Mouse (Mus musculus) cerebral cortex, adult 2 months (tissue): ENCODE data around the gene Arhgef26.

Experiments used
- WGBS: fragments of 180-500 bp; shearing (Covaris S2); methylation state at CpG from one replicate; pipeline ENCODE4 v1.1.7; 2018; 5-methylcytosine and 5-hydroxymethylcytosine counted together

Gene Arhgef26

DNA sequence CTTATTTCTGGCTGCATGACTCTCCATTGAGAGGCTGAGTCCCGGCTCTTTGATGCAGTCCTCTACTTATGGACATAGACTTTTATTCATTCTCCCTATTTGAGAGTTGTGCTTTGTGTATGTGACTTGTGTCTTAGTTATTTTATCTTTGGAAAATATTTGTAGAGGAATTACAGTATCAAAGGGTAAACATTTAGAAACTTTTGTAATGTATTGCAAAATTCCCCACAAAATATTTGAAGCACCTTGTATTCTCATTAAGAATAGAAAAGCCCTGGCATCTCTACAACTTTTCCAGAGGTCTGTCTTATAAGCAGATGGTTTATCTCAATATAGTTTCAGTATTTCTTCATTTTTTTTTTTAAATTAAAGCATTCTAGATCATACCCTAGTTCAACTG is 44.7 kb downstream of the Arhgef26 start:
- WGBS, result 76% methylated on average over 1 of the region's 1 CpGs

DNA sequence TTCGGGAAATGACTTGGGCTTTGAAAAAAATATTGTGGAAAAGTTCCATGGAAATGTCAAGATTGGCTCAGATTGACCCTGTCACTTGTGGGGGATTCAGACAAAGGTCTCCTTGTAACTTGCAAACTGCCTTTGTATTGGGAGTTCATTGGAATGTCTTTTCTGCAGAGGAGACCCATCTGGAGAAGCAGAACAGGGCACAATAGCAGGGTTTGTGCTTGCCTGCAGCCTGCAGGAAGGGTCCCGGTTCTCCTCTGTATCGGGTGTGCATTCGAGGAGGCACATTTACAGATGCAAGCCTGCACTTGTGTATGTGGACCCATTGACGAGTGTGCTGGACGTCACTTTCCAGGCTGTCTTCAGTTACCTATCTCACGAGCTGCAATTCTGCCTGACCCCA is 56.1 kb downstream of the Arhgef26 start:
- WGBS, result 66% methylated on average over 7 of the region's 7 CpGs

DNA sequence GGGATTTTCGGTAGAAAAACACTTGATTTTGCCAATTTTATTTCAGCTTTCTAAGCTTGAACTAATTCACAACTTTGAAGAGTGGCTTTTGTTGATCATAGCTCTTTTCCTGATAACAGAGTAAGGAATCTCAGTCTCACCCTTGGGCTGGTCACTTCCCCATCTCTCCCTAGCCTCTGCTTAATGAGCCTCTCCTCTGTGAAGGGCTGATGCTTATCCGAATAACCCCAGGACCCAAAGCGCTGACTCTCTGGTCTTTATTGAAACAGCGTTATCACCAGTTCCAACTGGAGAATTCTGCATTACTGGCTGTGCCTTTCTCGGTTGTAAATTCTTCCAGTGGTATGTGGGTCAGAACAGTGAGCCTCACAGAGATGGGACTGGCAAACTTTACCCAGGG is 57.2 kb downstream of the Arhgef26 start:
- 81% methylated on average over 5 of the region's 5 CpGs for WGBS

DNA sequence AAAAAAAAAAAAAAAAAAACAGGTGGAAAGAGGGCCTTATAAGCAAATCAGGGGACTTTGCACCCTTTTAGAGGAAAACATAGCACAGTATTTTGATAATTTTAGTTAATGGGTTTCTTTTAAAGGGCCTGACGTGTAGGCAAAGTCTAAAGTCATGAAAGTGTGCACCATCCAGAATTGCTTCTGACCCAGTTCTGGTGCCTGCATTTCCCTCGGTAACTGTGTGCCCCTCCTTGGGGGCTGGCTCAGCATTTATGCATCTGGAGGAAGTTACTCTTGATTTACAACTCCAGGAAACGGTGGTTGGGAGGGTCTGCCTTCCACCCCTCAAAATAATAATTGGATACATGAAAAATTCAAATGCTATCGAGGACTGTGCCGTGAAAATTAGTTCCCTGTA is 58.0 kb downstream of the Arhgef26 start:
- WGBS, result 67% methylated on average over 5 of the region's 5 CpGs

DNA sequence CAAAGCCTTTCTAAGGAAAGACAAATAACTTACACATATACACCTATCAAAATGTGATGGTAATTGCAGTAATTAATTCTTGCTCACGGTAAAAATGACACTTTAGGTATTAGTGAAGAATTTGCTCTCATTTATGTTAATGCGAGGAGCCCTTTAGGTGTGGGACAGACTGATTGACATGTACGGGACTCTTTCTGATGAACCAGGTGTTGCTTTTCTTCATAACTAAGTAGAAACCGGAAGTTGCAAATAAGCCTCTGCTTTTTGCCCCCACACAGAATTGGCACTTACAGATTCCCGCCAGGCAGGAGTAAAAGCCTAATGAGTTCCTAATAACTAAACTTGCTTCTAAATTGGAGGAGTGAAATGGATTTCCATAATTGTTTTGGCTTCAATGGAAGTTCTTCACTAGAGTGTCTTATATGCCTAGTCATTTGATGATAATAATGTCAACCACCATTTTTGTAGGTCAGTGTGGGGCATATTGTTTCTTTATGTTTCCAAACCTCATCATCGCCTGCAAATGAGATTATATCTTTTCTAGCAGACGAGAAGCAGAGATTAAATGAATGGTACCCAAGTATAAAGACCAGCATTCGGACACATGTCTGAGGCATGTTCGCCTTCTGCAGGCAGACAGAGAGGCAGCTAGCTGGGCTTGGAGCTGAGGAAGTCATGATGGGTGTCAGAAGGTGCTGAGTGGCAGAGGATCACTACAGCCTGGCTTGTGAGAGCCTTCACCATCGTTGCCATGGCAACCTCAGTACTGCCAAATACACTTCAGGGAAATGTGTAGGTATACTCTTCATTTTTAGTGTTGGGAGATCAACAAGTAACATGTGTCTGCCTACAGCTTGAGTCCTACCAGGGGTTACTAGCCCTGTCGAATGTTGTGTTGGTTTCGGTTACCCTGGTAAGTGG is 61.9 kb downstream of the Arhgef26 start:
- 85% methylated on average over 12 of the region's 12 CpGs for WGBS

DNA sequence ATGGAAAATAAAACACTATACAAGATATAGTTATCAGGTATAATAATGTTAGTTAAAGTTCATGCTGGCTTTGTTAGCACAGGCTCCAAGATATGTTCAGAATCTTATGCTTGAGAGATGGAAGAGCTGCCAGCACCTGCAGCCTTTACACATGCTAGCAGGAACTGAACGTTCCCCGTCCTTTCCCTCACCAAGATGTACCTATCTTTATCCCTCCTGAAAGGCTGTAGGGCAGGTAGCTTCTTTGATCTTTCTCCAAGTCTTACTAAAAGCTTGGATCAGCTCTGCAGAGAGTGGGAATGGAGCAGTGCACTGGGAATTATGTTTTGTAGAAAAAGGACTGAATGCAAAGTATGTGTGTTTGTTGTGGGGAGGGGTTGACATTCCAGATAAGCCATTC is 64.3 kb downstream of the Arhgef26 start:
- 90% methylated on average over 2 of the region's 2 CpGs for WGBS

DNA sequence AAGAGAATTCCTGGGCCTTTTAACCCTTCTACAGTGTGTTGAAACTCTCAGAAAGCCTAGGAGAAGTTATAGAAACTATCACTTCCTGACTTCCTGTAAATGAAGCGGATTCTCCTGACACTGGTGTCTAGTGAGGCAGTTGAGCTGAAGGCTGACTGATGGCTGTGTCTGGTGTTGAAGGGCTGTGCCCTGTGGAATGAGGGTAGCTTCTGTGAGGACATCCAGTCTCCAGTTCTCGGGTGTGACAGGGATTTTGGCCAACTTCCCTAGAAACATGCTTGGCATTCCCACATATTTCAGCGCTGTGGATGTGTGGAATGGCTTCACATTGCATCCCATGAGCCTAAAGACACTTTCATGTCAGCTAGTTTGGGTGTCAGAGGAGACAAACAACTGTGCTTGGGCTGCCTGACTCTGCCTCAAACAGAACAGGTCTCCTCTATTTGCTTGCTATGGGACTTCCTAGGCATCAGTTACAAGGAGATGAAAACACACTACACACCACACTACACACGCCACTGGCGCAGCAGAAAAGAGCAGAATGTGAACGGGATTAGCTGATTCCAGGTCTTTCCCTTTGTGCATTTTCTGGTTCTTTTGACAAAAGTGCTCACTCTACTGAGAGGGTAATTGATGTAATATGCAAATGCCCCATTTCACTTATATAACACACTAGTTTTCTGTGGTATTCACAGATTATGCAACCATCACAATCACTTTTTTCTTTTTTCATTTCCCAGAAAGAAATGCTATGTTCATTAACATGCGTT is 66.5 kb downstream of the Arhgef26 start:
- 58% methylated on average over 7 of the region's 7 CpGs for WGBS

DNA sequence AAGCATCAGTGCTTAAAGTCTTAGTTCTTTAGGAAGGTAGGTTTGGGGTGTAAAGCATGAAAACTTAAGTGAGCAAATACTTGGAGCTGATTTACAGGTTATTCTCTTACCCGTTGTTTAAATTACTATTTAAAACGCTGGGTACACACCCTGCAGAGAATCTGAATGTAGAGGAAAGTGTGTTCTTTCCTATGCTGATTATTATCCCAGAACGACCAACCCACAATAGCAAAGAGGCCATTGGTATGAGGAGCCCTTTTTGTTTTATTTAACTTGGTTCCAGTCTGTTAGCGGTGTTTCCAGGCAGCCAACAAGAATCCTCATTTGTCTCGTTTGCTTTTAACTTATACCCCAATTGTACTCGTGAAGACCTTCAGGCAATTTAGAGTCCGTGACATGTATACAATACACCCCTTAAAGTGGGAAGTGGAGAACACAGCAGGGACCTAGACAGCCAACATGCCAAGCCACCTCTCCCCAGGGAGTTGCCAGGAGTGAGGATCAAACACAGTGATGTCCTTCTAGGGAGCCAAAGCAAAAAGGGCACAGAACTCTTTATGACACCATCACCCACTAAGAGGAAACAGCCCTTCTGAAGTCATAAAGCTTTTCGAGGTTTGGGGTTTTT is 71.5 kb downstream of the Arhgef26 start:
- 59% methylated on average over 8 of the region's 8 CpGs for whole genome bisulfite sequencing

DNA sequence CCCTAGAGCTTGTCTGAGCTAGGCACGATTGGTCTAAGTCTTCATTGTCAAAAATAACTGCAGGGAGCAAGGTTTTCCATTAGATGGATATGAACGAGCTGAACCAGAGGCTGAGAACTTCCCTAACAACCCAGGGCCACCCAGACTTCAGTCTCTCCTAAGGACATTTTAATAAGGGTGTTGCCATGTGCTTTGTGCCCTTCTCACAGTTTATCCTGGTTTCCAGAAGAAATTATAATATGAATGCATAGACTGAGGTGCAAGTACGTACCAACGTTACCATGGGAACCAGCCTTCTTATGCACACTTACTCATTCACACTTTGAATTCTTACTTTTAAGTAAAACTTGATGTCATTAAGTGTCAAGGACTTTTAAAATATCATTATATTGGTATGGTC is 72.3 kb downstream of the Arhgef26 start:
- 51% methylated on average over 4 of the region's 4 CpGs for WGBS

DNA sequence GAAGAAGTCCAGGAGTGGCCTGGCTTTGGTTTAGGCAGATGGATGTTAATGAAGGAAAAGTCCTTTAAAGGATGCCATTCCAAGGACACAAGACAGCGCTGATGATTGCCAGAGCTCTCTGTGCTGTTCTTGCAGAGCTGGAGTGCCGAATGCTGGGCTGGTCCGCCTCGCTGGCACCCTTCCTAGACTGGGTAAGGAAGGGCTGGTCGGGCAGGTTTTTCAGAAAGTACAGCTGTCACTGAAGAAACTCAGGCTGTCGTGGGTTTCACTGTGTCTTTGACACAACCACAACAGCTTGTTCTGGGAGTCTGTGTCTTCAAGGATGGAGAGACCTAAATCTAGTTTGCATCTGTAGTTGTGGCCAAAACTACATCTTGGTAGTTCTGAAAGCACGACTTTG is 74.6 kb downstream of the Arhgef26 start:
- WGBS, result 26% methylated on average over 7 of the region's 7 CpGs

DNA sequence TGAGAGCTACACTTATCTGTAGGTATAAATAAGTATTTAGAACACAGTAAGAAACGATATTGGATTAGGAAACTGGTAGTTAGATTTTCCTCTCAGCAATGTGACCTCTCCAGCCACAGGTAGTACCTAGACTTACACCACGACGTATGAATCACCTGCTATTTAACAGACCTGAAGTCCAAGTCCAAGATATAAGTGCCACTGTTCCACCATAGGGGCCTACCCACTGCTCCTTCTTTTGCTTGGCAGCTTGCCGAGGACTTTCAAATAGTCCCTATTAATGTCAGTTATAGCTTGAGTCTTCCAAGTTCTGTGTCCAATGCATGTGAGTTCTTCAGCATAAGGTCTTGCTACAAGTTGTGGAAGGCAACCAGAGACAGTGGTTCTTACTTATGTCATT is 76.8 kb downstream of the Arhgef26 start:
- 94% methylated on average over 4 of the region's 4 CpGs for WGBS

DNA sequence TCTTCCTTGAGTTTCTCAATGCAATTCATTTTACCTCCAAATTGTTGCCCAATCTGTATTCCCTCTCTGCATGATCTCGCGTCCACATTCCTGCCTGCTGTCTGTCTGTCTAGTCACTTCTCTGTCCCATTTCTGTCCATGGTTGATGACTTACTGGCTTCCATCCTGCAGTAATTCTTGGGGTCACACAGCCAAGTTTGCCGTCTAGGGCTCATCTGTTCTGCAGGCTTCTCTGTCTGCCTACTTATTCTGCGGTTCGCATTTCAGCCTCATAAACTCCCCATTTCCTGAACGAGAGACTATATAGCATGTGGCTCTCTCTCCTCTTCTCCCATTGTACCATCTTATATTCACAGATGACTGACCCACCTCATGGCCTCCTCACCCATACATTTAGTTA is 79.3 kb downstream of the Arhgef26 start:
- WGBS, result 88% methylated on average over 6 of the region's 6 CpGs

DNA sequence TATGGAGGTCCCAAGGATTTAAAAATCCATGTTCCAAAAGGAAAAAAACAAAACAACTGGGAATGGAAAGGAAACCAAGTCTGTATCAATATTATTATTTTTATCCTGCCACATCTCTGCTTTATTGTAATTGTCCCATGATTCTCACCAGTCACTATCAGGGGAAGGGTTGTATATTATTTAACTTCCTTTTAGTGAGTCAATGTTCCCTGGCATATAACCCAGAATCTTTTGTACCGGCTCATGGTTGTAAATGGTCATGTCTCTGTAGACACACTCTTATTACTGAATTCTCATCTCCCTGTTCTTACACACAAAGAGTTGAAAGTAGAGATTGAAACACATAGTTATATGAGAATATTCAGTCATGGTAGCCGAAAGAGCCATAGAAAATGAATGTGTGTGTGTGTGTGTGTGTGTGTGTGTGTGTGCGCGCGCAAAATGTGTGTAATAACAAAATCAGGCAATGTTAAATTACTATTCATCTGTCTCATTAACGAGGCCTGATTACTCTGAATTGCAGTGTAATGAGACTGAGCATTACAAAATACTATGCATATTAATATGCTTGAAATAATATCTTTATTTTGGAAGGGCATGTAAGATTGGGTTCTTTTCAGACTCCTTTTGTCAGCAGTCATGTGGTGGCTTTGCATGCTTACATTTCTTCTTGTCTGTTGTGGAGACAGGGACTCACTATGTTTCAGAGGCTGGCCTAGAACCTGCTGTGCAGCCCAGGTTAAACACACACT is 80.4 kb downstream of the Arhgef26 start:
- WGBS, result 91% methylated on average over 6 of the region's 6 CpGs

DNA sequence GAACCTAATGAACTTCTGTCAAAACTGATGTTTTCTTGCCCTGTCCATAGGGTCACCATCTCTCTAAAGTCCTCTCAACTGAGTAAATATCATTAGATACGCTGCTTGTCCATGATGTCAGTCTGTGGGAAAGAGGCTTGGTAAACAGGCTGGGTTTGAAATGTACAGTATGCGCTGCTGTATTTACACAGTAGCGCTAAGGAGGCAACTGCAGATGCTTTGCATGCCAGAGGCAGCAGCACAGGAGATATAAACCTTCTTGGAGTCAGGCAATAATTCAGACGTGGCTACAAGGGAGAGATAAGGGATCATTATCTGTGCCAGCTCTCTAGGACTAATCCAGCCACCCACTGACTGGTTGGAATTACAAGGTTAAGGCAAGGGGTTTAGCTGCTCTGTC is 95.5 kb downstream of the Arhgef26 start:
- 87% methylated on average over 4 of the region's 4 CpGs for WGBS

DNA sequence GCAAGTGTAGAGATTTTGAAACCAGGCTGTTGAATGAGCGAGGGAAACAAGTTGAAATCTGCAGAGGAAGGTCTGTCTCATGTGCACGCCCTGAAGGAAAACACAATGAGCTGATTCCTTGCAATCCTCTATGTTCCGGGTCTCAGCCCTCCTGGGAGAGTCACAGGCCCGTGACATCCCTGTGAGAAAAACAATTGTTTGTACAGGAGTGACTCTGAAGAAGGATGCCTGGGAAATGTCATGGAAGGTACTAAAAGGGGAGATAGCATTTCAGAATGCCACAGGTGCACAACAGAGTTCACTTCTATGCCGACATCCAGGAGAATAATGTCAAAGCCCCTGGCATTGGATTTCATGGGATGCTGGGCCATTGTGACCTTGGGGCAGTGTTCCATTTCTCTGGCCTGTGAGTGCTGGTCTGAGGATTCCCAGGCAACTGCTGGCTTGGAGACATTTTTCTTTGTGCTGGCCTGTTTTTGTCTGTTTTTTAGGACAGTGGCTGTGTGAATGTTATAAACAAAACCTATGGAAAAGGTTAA is 102.4 kb downstream of the Arhgef26 start:
- 71% methylated on average over 5 of the region's 5 CpGs for WGBS

DNA sequence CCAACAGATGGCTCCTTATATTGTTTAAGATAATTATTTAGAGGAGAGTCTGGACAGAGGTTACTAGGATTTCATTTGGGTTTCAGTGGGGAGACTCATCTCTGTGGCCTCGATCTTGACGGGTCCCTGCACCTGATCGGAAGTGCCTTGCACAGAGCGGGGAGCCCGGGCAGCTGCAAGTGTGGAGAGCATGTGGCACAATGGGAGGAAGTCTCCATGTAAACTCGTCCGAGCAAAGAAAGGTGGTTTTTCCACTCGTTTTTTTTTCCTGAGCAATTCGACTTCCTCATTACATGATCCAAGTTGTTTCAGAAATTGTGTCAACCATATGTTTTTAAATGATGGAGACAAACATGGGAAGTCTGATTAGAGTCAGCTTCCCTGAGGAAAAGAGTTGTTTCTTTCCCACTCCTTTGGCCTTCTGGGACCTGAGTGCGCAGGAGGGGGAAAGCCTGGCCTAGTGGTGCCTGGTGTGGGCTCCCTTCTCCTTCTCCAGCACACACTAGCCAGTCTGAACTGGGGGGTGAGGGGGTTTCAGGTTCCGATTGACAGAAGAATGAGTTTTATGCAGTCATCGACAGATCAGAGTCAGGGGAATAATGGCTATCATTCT is 105.5 kb downstream of the Arhgef26 start:
- 77% methylated on average over 12 of the region's 12 CpGs for WGBS

DNA sequence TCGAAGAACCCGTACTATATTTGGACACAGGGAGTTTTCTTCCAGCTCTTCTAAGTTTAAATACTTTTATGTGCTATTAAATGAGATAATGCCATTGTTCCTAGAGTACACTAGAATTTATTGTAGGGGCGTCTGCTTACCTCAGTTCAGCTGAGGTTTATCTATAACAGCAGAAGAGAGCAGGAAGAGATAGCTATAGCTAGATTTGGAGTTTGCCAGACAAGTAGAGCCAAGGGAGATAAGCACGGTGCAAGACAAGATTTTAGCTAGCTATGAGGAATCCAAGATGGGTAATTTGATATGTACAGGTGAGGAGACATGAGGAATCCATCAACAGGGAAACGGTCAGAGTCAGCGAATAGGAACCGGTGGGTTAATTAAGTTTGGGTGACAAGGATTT is 108.1 kb downstream of the Arhgef26 start:
- 92% methylated on average over 7 of the region's 7 CpGs for WGBS

DNA sequence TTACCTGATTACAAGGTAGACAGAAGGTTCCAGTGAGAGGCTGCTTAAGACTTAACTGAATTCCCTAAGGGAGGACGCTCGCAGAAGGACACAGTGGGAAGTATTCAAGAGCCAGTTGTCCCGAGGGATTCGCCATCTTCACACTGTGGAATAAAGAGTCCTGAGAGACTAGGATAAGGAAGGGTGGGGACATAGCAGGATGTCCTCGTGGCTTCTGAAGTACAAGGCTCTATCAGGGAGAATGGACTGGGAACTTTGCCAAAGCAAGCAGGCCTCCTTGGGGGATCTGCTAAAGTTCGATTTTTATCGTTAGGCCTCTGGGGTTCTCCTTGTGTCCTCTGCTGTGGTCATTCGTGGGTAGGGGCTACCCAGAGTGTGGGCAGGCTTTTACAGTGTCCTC is 109.0 kb downstream of the Arhgef26 start:
- WGBS, result 78% methylated on average over 8 of the region's 8 CpGs

DNA sequence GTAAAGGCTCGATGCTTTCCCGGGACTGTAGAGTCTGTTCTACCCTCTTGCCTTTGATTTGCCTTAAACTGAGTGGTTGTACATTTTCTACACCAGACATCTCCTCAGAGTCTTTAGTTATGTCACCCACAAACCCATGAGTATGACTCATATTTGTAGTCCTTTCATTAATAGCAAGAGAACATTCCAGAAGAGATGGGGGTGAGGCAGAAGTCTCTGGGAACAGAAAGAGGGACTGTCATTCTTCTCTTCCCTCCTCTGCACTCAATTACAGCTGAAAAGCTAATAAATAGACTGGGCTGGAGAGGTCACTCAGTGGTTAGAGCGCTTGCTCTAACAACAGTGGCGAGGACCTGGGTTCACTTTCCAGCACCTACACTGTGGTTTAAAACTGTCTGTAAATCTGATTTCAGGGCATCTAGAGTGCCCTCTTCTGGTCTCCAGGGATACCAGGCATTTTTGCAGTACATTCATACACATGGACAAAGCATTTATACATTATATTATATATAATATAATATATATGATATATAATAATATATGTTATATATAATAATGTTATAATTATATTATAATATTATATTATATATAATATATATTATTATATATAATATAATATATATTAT is 111.8 kb downstream of the Arhgef26 start:
- WGBS, result 97% methylated on average over 4 of the region's 4 CpGs

DNA sequence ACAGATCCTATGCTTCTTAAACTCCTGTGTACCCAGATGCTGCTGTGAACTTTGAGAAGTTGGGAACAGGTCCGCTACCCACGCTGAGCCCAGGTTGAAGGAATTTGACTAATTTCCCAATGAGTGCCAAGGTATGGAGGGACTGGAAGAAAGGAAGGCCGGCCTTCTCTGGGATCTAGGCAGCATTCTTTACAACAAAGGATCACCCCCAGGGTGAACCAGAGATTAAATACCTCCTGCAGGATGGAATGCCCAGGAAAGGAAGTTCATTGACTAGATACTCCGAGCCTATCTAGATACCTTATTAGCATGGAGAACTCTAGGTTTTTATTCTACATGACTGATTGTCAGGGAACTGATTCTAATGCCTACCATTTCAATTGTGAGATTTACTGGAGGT is 114.8 kb downstream of the Arhgef26 start:
- 74% methylated on average over 4 of the region's 4 CpGs for WGBS

DNA sequence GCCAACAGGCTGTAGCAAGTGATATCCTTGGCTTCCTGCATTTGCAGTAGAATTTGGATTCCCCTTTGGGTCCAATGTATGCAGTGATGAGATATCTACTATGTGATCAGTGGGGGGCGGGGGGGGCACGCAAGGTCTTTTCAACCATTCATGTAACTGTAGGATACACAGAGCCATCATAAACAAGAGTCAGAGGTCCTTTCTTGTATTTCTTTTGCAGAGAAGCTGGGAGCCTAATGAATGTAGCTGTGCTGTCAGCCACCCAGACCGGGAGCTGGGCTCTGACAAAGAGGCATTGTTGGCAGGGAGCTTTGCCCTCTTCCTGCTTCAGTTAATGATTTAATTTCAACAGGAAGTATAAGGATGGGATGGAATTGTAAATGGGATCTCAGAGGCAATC is 116.0 kb downstream of the Arhgef26 start:
- WGBS, result 38% methylated on average over 3 of the region's 3 CpGs
